Mouse (Mus musculus): ENCODE data around the gene Podxl2. TPM values are rescaled to one million over a fixed set of nuclear protein-coding genes. Genes with fewer than 3 reads are reported as not detected.

Podxl2 gene
- polyA plus RNA-seq, 1 experiment from 2014 or later: 45.0 TPM

- Histone ChIP-seq H3K4me2 (ENCODE audit: low read depth, low read length) (no peak overlapping the region), H3K27ac (ENCODE audit: low read length) (no peak overlapping the region), H3K4me1 (ENCODE audit: control insufficient read depth, insufficient read depth, low read length) (peaks cover 13% of the 10 kb centered on the region), H3K36me3 (ENCODE audit: control insufficient read depth, insufficient read depth) (no peaks in the 10 kb centered on the region), H3K27me3 (ENCODE audit: control insufficient read depth, insufficient read depth, low read length) (no peaks in the 10 kb centered on the region), H3K9me3 (replicated peaks; ENCODE audit: control insufficient read depth, low read length) (no peaks in the 10 kb centered on the region), H3K4me3 (ENCODE audit: low read length) (no peak overlapping the region), H3K9ac (ENCODE audit: low read length) (no peak overlapping the region)
- WGBS: 80% methylated on average over 17 of the region's 17 CpGs
- no peak for ATAC-seq (replicated peaks; ENCODE audit: extremely low read depth, insufficient read depth, low FRiP score)
These were observed 69.8 kb downstream of the Podxl2 start for GRCm38 (mm10) chr6:88804966-88805577.

- Histone ChIP-seq H3K36me3 (ENCODE audit: control insufficient read depth, insufficient read depth) (no peaks in the 10 kb centered on the region), H3K9me3 (replicated peaks; ENCODE audit: control insufficient read depth, low read length) (no peaks in the 10 kb centered on the region), H3K9ac (ENCODE audit: low read length) (no peak overlapping the region), H3K27ac (ENCODE audit: low read length) (peak overlapping the region; percentile 26), H3K27me3 (ENCODE audit: control insufficient read depth, insufficient read depth, low read length) (no peaks in the 10 kb centered on the region), H3K4me1 (ENCODE audit: control insufficient read depth, insufficient read depth, low read length) (peaks cover 9% of the 10 kb centered on the region), H3K4me3 (ENCODE audit: low read length) (no peak overlapping the region), H3K4me2 (ENCODE audit: low read depth, low read length) (no peak overlapping the region)
- WGBS: 45% methylated on average over 4 of the region's 4 CpGs
- peak; percentile 56 for ATAC-seq (replicated peaks; ENCODE audit: extremely low read depth, insufficient read depth, low FRiP score)
These were observed 70.7 kb downstream of the Podxl2 start for GRCm38 (mm10) chr6:88803957-88804695.

DNA sequence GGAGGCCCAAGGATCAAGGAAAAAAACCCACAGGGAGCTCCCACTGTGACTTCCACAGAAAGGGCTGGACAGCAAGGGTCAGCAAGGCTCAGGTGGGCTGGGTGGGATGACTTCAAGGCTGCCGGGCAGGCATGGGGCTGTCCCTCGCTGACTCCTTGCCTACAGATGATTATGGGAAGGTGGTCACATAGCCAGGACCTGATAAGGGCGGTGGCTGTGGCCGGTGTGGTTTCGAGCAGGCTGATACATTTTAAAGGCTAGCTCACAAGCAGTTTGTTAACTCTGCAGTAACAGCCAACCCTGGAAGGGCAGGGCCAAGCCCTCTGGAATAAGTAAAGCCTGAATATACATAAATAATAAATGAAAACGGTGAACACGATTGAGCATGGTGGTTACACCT, 71.8 kb downstream of the Podxl2 start:
- no peaks in the 10 kb centered on the region for H3K36me3 ChIP-seq (ENCODE audit: control insufficient read depth, insufficient read depth)
- no peak for ATAC-seq (replicated peaks; ENCODE audit: extremely low read depth, insufficient read depth, low FRiP score)
- H3K4me3 ChIP-seq (ENCODE audit: low read length): no peak overlapping the region
- no peak overlapping the region for H3K27ac ChIP-seq (ENCODE audit: low read length)
- H3K27me3 ChIP-seq (ENCODE audit: control insufficient read depth, insufficient read depth, low read length): no peaks in the 10 kb centered on the region
- H3K9ac ChIP-seq (ENCODE audit: low read length): no peak overlapping the region
- H3K4me2 ChIP-seq (ENCODE audit: low read depth, low read length): no peak overlapping the region
- H3K4me1 ChIP-seq (ENCODE audit: control insufficient read depth, insufficient read depth, low read length): peaks cover 9% of the 10 kb centered on the region
- WGBS: 69% methylated on average over 7 of the region's 7 CpGs
- H3K9me3 ChIP-seq (replicated peaks; ENCODE audit: control insufficient read depth, low read length): no peaks in the 10 kb centered on the region

GRCm38 (mm10) chr6:88800735-88801134, 74.1 kb downstream of the Podxl2 start:
- Histone ChIP-seq H3K4me3 (ENCODE audit: low read length) (no peak overlapping the region), H3K27ac (ENCODE audit: low read length) (peak overlapping the region; percentile 9; the same call in 1 of the 2 replicates), H3K27me3 (ENCODE audit: control insufficient read depth, insufficient read depth, low read length) (no peaks in the 10 kb centered on the region), H3K36me3 (ENCODE audit: control insufficient read depth, insufficient read depth) (no peaks in the 10 kb centered on the region), H3K9ac (ENCODE audit: low read length) (no peak overlapping the region), H3K9me3 (replicated peaks; ENCODE audit: control insufficient read depth, low read length) (no peaks in the 10 kb centered on the region), H3K4me1 (ENCODE audit: control insufficient read depth, insufficient read depth, low read length) (peaks cover 9% of the 10 kb centered on the region), H3K4me2 (ENCODE audit: low read depth, low read length) (no peak overlapping the region)
- 14% methylated on average over 3 of the region's 3 CpGs for WGBS
- ATAC-seq (replicated peaks; ENCODE audit: extremely low read depth, insufficient read depth, low FRiP score): 0 out of 2 replicates have a peak, but pooled peaks have one; percentile 15

DNA sequence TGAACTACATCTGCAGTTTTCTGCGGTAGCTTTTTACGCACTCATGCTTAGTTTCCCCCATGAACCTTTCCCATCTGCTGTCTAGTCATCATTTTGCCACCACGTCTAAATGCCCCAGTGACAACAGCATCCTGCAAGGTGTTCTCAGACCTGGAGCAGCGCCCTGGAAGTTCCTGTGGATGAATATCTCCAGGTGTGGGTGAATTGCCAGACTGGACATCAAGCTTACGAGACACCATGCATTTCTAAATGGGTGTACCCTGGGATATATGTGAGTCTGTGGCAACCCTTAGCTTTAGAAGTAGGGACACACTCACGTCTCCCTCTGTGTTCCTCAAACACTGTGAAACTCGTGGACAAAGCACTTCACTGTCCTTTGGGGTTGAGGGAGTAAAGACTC, 74.7 kb downstream of the Podxl2 start:
- Histone ChIP-seq H3K4me1 (ENCODE audit: control insufficient read depth, insufficient read depth, low read length) (peaks cover 9% of the 10 kb centered on the region), H3K9ac (ENCODE audit: low read length) (no peak overlapping the region), H3K27ac (ENCODE audit: low read length) (no peak overlapping the region), H3K9me3 (replicated peaks; ENCODE audit: control insufficient read depth, low read length) (no peaks in the 10 kb centered on the region), H3K36me3 (ENCODE audit: control insufficient read depth, insufficient read depth) (no peaks in the 10 kb centered on the region), H3K4me2 (ENCODE audit: low read depth, low read length) (no peak overlapping the region), H3K4me3 (ENCODE audit: low read length) (no peak overlapping the region), H3K27me3 (ENCODE audit: control insufficient read depth, insufficient read depth, low read length) (no peaks in the 10 kb centered on the region)
- WGBS: 74% methylated on average over 7 of the region's 7 CpGs
- no peak for ATAC-seq (replicated peaks; ENCODE audit: extremely low read depth, insufficient read depth, low FRiP score)

- WGBS: 70% methylated on average over 14 of the region's 14 CpGs
- no peak overlapping the region for H3K27ac ChIP-seq (ENCODE audit: low read length)
- ATAC-seq (replicated peaks; ENCODE audit: extremely low read depth, insufficient read depth, low FRiP score): no peak
These were observed 80.3 kb downstream of the Podxl2 start for GRCm38 (mm10) chr6:88794561-88794971.

GRCm38 (mm10) chr6:88793872-88794271, 81.0 kb downstream of the Podxl2 start:
- Histone ChIP-seq H3K27ac (ENCODE audit: low read length) (no peak overlapping the region), H3K4me1 (ENCODE audit: control insufficient read depth, insufficient read depth, low read length) (peaks cover 14% of the 10 kb centered on the region), H3K27me3 (ENCODE audit: control insufficient read depth, insufficient read depth, low read length) (no peaks in the 10 kb centered on the region), H3K9me3 (replicated peaks; ENCODE audit: control insufficient read depth, low read length) (no peaks in the 10 kb centered on the region), H3K4me3 (ENCODE audit: low read length) (no peak overlapping the region), H3K36me3 (ENCODE audit: control insufficient read depth, insufficient read depth) (no peaks in the 10 kb centered on the region), H3K9ac (ENCODE audit: low read length) (no peak overlapping the region), H3K4me2 (ENCODE audit: low read depth, low read length) (no peak overlapping the region)
- 81% methylated on average over 13 of the region's 13 CpGs for WGBS
- ATAC-seq (replicated peaks; ENCODE audit: extremely low read depth, insufficient read depth, low FRiP score): no peak

More at GRCm38 (mm10) chr6:88794561-88794971, 80.3 kb downstream of the Podxl2 start:
- Histone ChIP-seq H3K9ac (ENCODE audit: low read length) (no peak overlapping the region), H3K9me3 (replicated peaks; ENCODE audit: control insufficient read depth, low read length) (no peaks in the 10 kb centered on the region), H3K4me3 (ENCODE audit: low read length) (no peak overlapping the region), H3K4me1 (ENCODE audit: control insufficient read depth, insufficient read depth, low read length) (peaks cover 14% of the 10 kb centered on the region), H3K27me3 (ENCODE audit: control insufficient read depth, insufficient read depth, low read length) (no peaks in the 10 kb centered on the region), H3K36me3 (ENCODE audit: control insufficient read depth, insufficient read depth) (no peaks in the 10 kb centered on the region), H3K4me2 (ENCODE audit: low read depth, low read length) (no peak overlapping the region)

GRCm38 (mm10) chr6:88793243-88793642, 81.6 kb downstream of the Podxl2 start:
- Histone ChIP-seq H3K4me1 (ENCODE audit: control insufficient read depth, insufficient read depth, low read length) (peaks cover 14% of the 10 kb centered on the region), H3K36me3 (ENCODE audit: control insufficient read depth, insufficient read depth) (no peaks in the 10 kb centered on the region), H3K27me3 (ENCODE audit: control insufficient read depth, insufficient read depth, low read length) (no peaks in the 10 kb centered on the region), H3K4me2 (ENCODE audit: low read depth, low read length) (no peak overlapping the region), H3K9me3 (replicated peaks; ENCODE audit: control insufficient read depth, low read length) (no peaks in the 10 kb centered on the region), H3K27ac (ENCODE audit: low read length) (no peak overlapping the region), H3K9ac (ENCODE audit: low read length) (no peak overlapping the region), H3K4me3 (ENCODE audit: low read length) (no peak overlapping the region)
- 61% methylated on average over 2 of the region's 2 CpGs for WGBS
- no peak for ATAC-seq (replicated peaks; ENCODE audit: extremely low read depth, insufficient read depth, low FRiP score)

Data from heart, embryonic 16.5 days (tissue).